Mouse (Mus musculus) lung, adult 2 months (tissue): ENCODE data around the gene Aunip. TPM values are rescaled to one million over a fixed set of nuclear protein-coding genes. Genes with fewer than 3 reads are reported as not detected.

Experiments used
- DNase-seq: peaks from one replicate; pipeline ENCODE4 v3.0.0; 2022
- H3K4me1 ChIP-seq: fragments of 200-500 bp; 2 replicates; pipeline ENCODE4 v1.6.1; 2011; ENCODE audit warnings: low read length; ENCODE audit not compliant: control insufficient read depth, insufficient read depth
- H3K4me3 ChIP-seq: fragments of 200-500 bp; replicated peaks from 2 replicates; pipeline ENCODE3; 2011; ENCODE audit warnings: low read depth, mild to moderate bottlenecking, control low read depth, low read length; ENCODE audit errors: extremely low read depth
- CTCF ChIP-seq: fragments of 200-500 bp; IDR thresholded peaks from 2 replicates; pipeline ENCODE4 v1.5.1; 2011; ENCODE audit warnings: mild to moderate bottlenecking, low read length, control low read depth; ENCODE audit not compliant: insufficient read depth
- POLR2A ChIP-seq: fragments of 200-500 bp; IDR thresholded peaks from 2 replicates; pipeline ENCODE4 v1.6.1; 2011; ENCODE audit warnings: low read depth, mild to moderate bottlenecking, control low read depth, low read length, borderline replicate concordance; ENCODE audit errors: extremely low read depth
- WGBS: fragments of 180-500 bp; shearing (Covaris S2); methylation state at CpG from one replicate; pipeline ENCODE4 v1.1.7; 2018; 5-methylcytosine and 5-hydroxymethylcytosine counted together
- polyA plus RNA-seq: library from polyadenylated mRNA; depleted of rRNA; stranded (reverse); fragments of >200 nt; gene quantifications from 2 replicates; pipeline ENCODE4 v1.2.3, GENCODE M21; 2012; rRNA removed

Gene Aunip
- not detected in 2 replicates for polyA plus RNA-seq

DNA sequence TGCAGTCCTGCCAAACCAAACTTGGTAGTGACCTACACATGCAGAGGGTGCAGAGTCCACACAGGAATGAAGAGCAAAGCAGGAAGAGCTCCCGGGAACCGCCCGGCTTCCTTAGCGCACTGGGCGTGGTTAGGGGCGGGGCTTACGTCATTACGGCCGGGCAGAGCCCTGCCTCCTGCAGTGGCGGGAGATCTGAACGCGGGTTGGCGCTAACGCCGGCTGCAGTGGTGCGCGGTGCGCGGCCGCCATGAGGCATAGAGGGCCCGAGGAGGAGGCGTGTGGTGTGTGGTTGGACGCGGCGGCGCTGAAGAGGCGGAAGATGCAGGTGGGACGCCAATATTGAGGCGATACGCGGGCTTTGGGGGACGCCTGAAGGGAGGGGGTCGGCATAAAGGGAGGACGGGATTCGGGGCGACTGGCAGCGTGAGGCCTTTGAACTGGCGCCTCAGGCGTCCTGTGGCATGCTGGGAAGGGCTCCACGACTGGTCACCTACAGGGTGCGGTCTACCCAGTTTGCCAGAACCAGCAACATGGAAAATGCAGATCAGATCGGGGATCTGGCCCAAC is at the start of gene Aunip:
TSS of gene Aunip (plus strand) at position 155 of the 567 bp plus-strand sequence.
- TF ChIP-seq CTCF (no peak), POLR2A (peak; percentile 64; the same call in 1 of the 2 replicates)
- H3K4me3 ChIP-seq, result peak within 1 kb of the TSS; percentile 52
- WGBS, result under 1% methylated on average over 42 of the region's 42 CpGs
- DNase-seq, result peak; percentile 83
- peaks cover 4% of the 10 kb centered on the region for H3K4me1 ChIP-seq

DNA sequence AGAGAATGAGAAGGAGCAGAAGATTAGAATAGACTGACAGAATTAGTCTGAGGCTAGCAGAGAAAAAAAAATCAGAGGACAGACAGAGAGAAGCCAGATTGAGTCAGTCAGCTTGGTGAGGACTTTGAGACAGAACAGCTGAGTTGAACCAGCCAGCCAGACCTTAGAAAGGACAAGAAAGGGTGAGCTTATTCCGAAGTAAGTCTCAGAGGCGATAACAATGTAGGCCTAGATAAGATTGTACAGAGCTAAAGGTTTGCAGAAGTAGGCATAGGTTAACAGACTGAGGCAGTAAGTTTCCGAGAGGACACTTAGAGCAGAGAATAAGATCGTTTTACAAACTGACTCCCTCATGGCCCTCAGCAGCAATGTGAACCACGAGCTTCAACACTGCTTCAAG is 49.5 kb upstream of the Aunip start:
- Histone ChIP-seq H3K4me1 (no peaks in the 10 kb centered on the region), H3K4me3 (no peak overlapping the region)
- no peak for TF ChIP-seq POLR2A
- TF ChIP-seq CTCF, result no peak
- DNase-seq, result no peak
- WGBS, result 73% methylated on average over 5 of the region's 5 CpGs

DNA sequence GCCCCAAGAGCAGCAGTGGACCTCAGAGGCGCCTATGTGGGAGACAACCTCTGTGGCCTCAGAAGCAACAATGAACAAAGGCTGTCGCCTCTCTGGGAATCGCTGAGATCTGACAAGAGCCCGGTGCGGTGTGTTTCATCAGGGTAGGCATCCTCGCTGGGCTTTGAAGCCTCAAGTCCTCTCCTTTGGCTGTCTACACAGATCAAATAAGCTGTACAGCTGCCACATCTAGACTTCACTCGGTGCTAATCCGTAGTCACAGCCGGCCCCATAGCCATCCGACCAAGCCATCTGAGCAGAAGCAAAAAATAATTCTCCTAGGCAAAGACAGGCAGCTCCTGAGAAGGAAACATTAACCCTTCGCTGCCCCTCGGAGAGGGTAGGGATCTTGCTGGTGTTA is 45.0 kb upstream of the Aunip start:
- WGBS, result 59% methylated on average over 12 of the region's 12 CpGs

DNA sequence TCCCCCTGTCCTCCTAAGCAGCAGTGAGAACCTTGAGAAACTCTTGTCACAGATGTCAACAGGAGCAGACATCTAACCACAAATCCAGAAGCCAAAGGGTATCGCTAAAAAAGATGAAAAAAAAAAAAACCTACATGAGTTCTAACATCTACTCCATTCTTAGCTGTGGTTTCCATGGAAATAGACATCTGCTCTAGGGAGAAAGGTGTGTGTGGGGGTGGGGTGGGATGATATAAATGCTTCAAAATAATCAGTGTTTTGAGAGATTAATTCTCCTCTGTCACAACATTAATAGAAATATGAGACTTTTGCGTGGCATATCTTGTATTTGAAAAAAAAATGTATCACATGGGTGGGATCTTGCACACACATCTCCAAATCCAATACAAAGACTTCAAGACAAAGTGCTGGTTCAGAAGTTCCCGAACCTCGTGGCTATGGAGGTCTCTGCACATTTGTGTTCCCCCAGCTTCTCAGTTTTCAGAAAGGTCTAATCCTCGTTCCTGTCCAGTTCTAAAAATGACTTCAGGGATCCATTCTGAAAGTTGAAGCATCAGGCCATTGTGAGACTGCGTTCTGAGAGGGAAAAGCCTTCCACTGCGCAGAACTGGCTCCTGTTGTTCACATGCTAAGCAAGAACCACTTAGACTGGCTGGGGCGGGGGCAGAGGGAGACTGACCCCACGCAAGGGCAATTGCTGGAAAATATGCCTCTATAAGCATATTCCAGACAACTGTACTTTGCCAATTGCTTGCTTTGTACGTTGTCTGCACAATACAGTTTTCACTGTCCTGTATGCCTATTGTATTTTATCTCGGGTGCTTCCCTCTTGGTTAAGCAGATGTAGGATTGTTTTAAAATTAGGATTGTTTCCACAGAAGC is 44.2 kb upstream of the Aunip start:
- peaks cover 4% of the 10 kb centered on the region for H3K4me1 ChIP-seq
- WGBS, result 58% methylated on average over 11 of the region's 11 CpGs

More for the DNA sequence above, 45.0 kb upstream of the Aunip start:
- Histone ChIP-seq H3K4me1 (peaks cover 4% of the 10 kb centered on the region), H3K4me3 (no peak overlapping the region)
- TF ChIP-seq CTCF (no peak), POLR2A (no peak)
- no peak for DNase-seq

DNA sequence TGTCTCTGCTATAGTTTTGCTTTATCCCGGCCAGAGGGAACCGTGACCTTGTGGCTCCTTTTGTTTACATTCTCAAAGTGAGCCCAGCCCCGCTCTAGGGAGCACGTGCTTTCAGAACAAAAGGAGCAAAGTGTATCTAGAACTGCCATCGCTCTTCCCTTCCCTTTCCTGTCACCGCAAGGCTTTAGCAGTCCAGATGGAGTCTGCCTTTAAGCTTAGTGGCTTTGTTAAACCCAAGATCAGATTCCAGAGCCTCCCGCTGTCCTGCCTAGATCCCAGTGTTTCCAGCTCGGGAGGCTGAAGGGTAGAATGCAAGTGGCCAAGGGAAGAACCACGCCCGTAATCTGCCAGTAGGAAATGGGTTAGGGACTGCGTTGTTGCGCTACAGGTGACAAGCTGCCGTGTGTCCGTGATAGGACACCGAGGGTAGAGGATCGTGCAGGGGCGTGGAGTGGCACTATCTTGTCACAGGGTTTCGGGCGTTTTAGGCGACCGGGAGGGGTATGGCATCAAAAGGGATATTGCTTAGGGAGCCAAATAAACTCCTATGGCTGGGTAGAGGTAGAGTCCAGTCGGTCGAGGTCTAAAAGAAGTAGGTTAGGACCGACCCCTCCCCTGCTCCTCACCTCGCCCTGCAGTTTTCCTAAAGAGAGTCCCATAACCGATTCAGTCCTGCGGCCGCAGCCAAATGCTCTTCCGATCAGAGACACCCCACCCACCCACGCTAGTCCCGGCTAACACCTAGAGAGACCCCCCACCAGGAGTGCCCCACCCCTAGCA is 43.2 kb upstream of the Aunip start:
- peak; percentile 62 for DNase-seq
- TF ChIP-seq POLR2A (peak; percentile 51; the same call in 1 of the 2 replicates), CTCF (no peak)
- Histone ChIP-seq H3K4me3 (peak overlapping the region; percentile 63), H3K4me1 (peaks cover 4% of the 10 kb centered on the region)
- under 1% methylated on average over 31 of the region's 31 CpGs for WGBS

More for the DNA sequence above, 44.2 kb upstream of the Aunip start:
- no peak overlapping the region for H3K4me3 ChIP-seq
- DNase-seq, result no peak
- TF ChIP-seq CTCF (no peak), POLR2A (no peak)

DNA sequence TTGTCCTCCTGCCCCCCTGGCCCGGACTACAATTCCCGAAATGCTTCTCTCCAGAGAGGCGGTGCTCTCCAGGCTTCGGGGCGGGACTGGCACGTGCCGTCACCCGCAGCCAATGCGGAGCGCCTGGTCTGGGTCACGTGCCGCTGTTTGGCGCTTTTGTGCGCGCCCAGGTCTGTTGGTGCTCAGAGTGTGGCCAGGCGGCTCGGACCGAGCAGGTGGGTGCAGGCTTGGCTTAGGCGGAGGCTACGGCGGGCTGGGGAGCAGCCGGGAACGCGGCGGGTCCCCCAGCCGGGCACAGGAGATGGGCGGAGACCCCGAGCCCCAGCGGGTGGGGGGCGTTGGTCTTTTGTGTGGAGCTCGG is 42.6 kb upstream of the Aunip start, which contains the start of gene Stmn1:
TSS of gene Stmn1 (plus strand) at position 106 of the 361 bp plus-strand sequence.
- TF ChIP-seq CTCF (no peak), POLR2A (peak; percentile 99)

DNA sequence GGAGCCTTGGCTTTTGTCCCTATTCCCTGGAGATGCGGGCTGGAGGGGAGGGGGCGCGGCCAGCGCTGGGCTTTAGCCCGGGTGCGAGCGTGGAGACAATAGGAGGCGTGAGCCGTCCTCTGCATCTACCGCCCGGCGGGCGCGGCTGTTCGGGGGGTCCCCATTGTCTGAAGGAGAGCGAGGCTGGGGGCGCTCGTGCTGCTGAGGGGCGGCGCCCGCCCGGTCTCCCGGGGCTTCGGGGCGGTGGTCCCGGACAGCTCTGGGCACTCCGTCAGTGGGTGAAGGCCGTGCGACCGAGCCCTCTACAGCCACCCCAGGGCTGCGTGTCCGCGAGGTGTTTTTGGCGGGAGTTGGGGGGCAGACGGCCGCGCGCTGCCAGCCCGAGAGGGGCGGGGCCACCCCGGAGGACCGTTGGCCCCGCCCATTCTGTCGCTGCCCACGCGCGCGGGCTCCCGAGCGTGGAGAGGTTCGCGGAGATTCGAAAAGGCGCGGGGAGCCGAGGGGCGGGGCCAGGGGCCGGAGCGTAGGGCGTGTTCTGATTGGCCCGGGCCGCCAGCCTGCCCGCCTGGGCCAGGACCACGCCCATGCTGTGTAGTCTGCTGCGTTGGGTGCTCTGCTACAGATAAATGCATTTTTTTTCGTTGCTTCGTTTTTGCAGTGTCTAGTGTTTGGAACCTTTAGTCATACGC is 42.1 kb upstream of the Aunip start:
- TF ChIP-seq POLR2A (no peak), CTCF (no peak)
- DNase-seq, result peak; percentile 94
- Histone ChIP-seq H3K4me3 (peak overlapping the region; percentile 73), H3K4me1 (peaks cover 4% of the 10 kb centered on the region)
- WGBS, result under 1% methylated on average over 68 of the region's 68 CpGs

More for the DNA sequence above, 42.6 kb upstream of the Aunip start, which contains the start of gene Stmn1:
- Histone ChIP-seq H3K4me1 (peaks cover 4% of the 10 kb centered on the region), H3K4me3 (peak within 1 kb of the TSS; percentile 73)
- 1% methylated on average over 31 of the region's 31 CpGs for WGBS
- DNase-seq, result peak; percentile 94

DNA sequence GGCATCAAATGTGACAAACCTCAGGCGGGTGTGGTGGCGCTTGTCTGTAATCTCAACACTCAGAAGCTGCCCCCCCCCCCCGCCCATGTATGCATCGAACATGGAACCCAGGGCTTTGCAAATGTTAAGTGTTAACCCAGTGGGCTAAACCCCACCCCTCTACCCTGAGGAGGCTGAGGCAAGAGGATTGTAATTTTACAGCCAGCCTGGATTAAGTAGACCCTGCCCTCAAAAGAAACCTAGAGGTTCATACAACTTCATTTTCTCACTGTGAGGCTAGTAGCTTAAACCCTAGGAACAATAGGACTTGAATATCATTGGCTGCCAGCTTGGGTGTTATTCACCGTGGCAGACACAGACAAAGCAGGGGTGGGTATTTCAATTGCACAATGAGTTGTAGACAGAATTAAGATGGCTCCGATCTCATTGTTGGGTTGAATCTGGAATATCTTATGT is 41.4 kb upstream of the Aunip start:
- peaks cover 4% of the 10 kb centered on the region for H3K4me1 ChIP-seq
- TF ChIP-seq CTCF (no peak), POLR2A (no peak)
- 7% methylated on average over 6 of the region's 6 CpGs for WGBS
- DNase-seq, result no peak
- peak overlapping the region; percentile 20 for H3K4me3 ChIP-seq
